Mouse (Mus musculus) hindbrain, embryonic 16.5 days (tissue): ENCODE measurements around the gene Dag1. TPM values are rescaled to one million over a fixed set of nuclear protein-coding genes. Genes with fewer than 3 reads are reported as not detected.
A peak's percentile ranks its signal among the peaks of the same experiment; 100 is the strongest.

Experiments
- ATAC-seq: fragments of 200-750 bp; cut with Nextera tagmentation; 2 replicates; pipeline ENCODE4 v1.8.0; 2017; ENCODE audit warnings: moderate TSS enrichment, moderate library complexity
- H3K27ac ChIP-seq: fragments of 300-500 bp; sonication (generic); 2 replicates; pipeline ENCODE4 v1.5.1; 2014; ENCODE audit warnings: low read depth, mild to moderate bottlenecking, control low read depth, low read length, moderate library complexity
- H3K27me3 ChIP-seq: fragments of 300-500 bp; sonication (generic); replicated peaks from 2 replicates; pipeline ENCODE4 v1.6.1; 2014; ENCODE audit warnings: low read length; ENCODE audit not compliant: control insufficient read depth, insufficient read depth
- H3K36me3 ChIP-seq: fragments of 300-500 bp; sonication (generic); 2 replicates; pipeline ENCODE4 v1.6.1; 2014; ENCODE audit warnings: mild to moderate bottlenecking, low read length, moderate library complexity, mixed read lengths; ENCODE audit not compliant: control insufficient read depth, insufficient read depth
- H3K4me1 ChIP-seq: fragments of 300-500 bp; sonication (generic); 2 replicates; pipeline ENCODE4 v1.6.1; 2014; ENCODE audit warnings: low read depth, low read length; ENCODE audit not compliant: control insufficient read depth, insufficient read depth
- H3K4me2 ChIP-seq: fragments of 300-500 bp; sonication (generic); 2 replicates; pipeline ENCODE4 v1.6.1; 2014; ENCODE audit warnings: mild to moderate bottlenecking, low read length, control low read depth, moderate library complexity
- H3K4me3 ChIP-seq: fragments of 300-500 bp; sonication (generic); 2 replicates; pipeline ENCODE4 v1.5.1; 2014; ENCODE audit warnings: mild to moderate bottlenecking, low read length, control low read depth, moderate library complexity
- H3K9ac ChIP-seq: fragments of 300-500 bp; sonication (generic); 2 replicates; pipeline ENCODE4 v1.6.1; 2014; ENCODE audit warnings: low read depth, mild to moderate bottlenecking, control low read depth, low read length, moderate library complexity
- H3K9me3 ChIP-seq: fragments of 300-500 bp; sonication (generic); 2 replicates; pipeline ENCODE4 v1.6.1; 2014; ENCODE audit warnings: mild to moderate bottlenecking, low read length, moderate library complexity; ENCODE audit not compliant: control insufficient read depth
- WGBS: fragments of 180-500 bp; shearing (Covaris S2); extraction: QIAGEN DNeasy Blood & Tissue Kit; methylation state at CpG from one replicate; pipeline ENCODE4 v1.1.7; 2014; 5-methylcytosine and 5-hydroxymethylcytosine counted together
- polyA plus RNA-seq: library from polyadenylated mRNA; unstranded; fragments of >200 nt; fragmentation: Nextera tagmentation; extraction: Ambion mirVana; gene quantifications from 2 replicates; pipeline ENCODE4 v1.2.1, GENCODE M21; 2015

The Dag1 gene
- polyA plus RNA-seq, 1 experiment from 2014 or later: 75.4 TPM

GRCm38 (mm10) chr9:108263131-108263681 is 552 bp downstream of the Dag1 start:
- H3K9ac ChIP-seq: peak overlapping the region; percentile 94
- peaks cover 20% of the 10 kb centered on the region for H3K4me1 ChIP-seq
- under 1% methylated on average over 52 of the region's 62 CpGs for WGBS
- no peaks in the 10 kb centered on the region for H3K27me3 ChIP-seq
- no peaks in the 10 kb centered on the region for H3K36me3 ChIP-seq
- peak overlapping the region; percentile 98 for H3K4me3 ChIP-seq
- peak overlapping the region; percentile 84 for H3K4me2 ChIP-seq
- H3K27ac ChIP-seq: peak overlapping the region; percentile 95
- peak; percentile 62 for ATAC-seq
- H3K9me3 ChIP-seq: no peaks in the 10 kb centered on the region

GRCm38 (mm10) chr9:108262494-108263049 is 1.2 kb downstream of the Dag1 start:
- peak overlapping the region; percentile 94 for H3K9ac ChIP-seq
- H3K27ac ChIP-seq: peak overlapping the region; percentile 95; the same call in 1 of the 2 replicates
- H3K36me3 ChIP-seq: no peaks in the 10 kb centered on the region
- WGBS: 39% methylated on average over 11 of the region's 11 CpGs
- H3K4me1 ChIP-seq: peaks cover 20% of the 10 kb centered on the region
- H3K4me3 ChIP-seq: peak overlapping the region; percentile 98
- no peaks in the 10 kb centered on the region for H3K9me3 ChIP-seq
- no peak for ATAC-seq
- peak overlapping the region; percentile 84 for H3K4me2 ChIP-seq
- H3K27me3 ChIP-seq: no peaks in the 10 kb centered on the region

GRCm38 (mm10) chr9:108261865-108262264 is 1.9 kb downstream of the Dag1 start:
- peak overlapping the region; percentile 27 for H3K9ac ChIP-seq
- no peak for ATAC-seq
- peak overlapping the region; percentile 98 for H3K4me3 ChIP-seq
- peak overlapping the region; percentile 84 for H3K4me2 ChIP-seq
- H3K27ac ChIP-seq: no peak overlapping the region
- H3K36me3 ChIP-seq: no peaks in the 10 kb centered on the region
- H3K27me3 ChIP-seq: no peaks in the 10 kb centered on the region
- H3K9me3 ChIP-seq: no peaks in the 10 kb centered on the region
- H3K4me1 ChIP-seq: peaks cover 20% of the 10 kb centered on the region
- 79% methylated on average over 7 of the region's 7 CpGs for WGBS

GRCm38 (mm10) chr9:108260526-108260925 is 3.2 kb downstream of the Dag1 start:
- no peaks in the 10 kb centered on the region for H3K36me3 ChIP-seq

DNA sequence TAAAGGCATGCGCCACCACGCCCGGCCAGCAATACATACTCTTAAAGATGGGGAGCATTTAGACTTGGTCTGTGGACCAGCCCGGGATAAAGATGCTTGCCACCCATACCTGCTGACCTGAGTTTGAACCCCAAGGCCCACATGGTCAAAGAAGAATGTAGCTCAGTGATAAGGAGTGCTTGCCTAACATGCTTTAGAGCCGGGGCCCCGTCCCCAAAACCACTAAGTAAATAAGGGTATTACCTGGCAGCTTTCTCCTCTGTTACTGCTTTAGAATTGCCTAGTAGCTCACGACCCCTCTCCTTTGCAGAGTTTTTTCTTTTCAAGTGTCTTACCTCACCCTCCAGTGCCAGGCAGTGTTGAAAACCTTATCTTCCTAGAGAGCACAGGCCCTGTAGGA is 11.0 kb downstream of the Dag1 start:
- Histone ChIP-seq H3K27me3 (no peaks in the 10 kb centered on the region), H3K4me3 (no peak overlapping the region), H3K9ac (no peak overlapping the region), H3K4me1 (no peaks in the 10 kb centered on the region), H3K4me2 (no peak overlapping the region), H3K27ac (no peak overlapping the region), H3K36me3 (peaks cover 12% of the 10 kb centered on the region), H3K9me3 (no peaks in the 10 kb centered on the region)
- 96% methylated on average over 7 of the region's 7 CpGs for WGBS
- ATAC-seq: no peak

More at GRCm38 (mm10) chr9:108260526-108260925, 3.2 kb downstream of the Dag1 start:
- Histone ChIP-seq H3K9ac (no peak overlapping the region), H3K27me3 (no peaks in the 10 kb centered on the region), H3K4me1 (peaks cover 20% of the 10 kb centered on the region), H3K4me2 (no peak overlapping the region), H3K9me3 (no peaks in the 10 kb centered on the region), H3K4me3 (no peak overlapping the region), H3K27ac (no peak overlapping the region)
- WGBS: 90% methylated on average over 4 of the region's 4 CpGs
- no peak for ATAC-seq

- WGBS: 96% methylated on average over 6 of the region's 6 CpGs
- Histone ChIP-seq H3K27ac (no peak overlapping the region), H3K27me3 (no peaks in the 10 kb centered on the region), H3K36me3 (peaks cover 12% of the 10 kb centered on the region), H3K9ac (no peak overlapping the region), H3K4me2 (no peak overlapping the region), H3K4me3 (no peak overlapping the region), H3K9me3 (no peaks in the 10 kb centered on the region), H3K4me1 (no peaks in the 10 kb centered on the region)
- no peak for ATAC-seq
Observed at GRCm38 (mm10) chr9:108251877-108252276, 11.9 kb downstream of the Dag1 start.

- peaks cover 12% of the 10 kb centered on the region for H3K36me3 ChIP-seq
- no peak overlapping the region for H3K9ac ChIP-seq
- H3K27me3 ChIP-seq: no peaks in the 10 kb centered on the region
- no peaks in the 10 kb centered on the region for H3K4me1 ChIP-seq
- ATAC-seq: no peak
- H3K4me2 ChIP-seq: no peak overlapping the region
- WGBS: 55% methylated on average over 5 of the region's 5 CpGs
- H3K27ac ChIP-seq: no peak overlapping the region
- H3K4me3 ChIP-seq: no peak overlapping the region
- no peaks in the 10 kb centered on the region for H3K9me3 ChIP-seq
Observed at GRCm38 (mm10) chr9:108248957-108249356, 14.8 kb downstream of the Dag1 start.

DNA sequence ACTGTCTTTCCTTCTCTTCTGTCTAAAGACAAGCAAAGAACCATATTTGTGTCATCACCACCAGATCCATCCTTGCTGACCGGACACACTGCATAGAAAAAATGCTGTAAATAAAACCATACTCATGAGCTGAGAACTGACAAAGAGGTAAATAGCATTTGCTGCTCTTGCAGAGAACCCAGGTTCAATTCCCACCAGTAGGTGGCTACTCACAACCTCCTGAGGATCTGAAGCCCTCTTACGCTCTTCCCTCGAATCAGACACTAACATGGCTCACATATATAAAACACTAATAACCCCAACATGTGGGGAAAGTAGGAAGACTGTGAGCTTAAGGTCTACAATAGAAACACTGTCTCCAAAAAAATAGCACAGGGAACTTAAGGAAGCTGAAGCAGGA is 18.8 kb downstream of the Dag1 start:
- Histone ChIP-seq H3K27me3 (no peaks in the 10 kb centered on the region), H3K27ac (no peak overlapping the region), H3K9ac (no peak overlapping the region), H3K4me2 (no peak overlapping the region), H3K36me3 (0 out of 2 replicates have a peak, but pooled peaks cover 3% of the 10 kb centered on the region), H3K4me3 (no peak overlapping the region), H3K4me1 (no peaks in the 10 kb centered on the region), H3K9me3 (no peaks in the 10 kb centered on the region)
- ATAC-seq: no peak
- WGBS: 83% methylated on average over 3 of the region's 3 CpGs

DNA sequence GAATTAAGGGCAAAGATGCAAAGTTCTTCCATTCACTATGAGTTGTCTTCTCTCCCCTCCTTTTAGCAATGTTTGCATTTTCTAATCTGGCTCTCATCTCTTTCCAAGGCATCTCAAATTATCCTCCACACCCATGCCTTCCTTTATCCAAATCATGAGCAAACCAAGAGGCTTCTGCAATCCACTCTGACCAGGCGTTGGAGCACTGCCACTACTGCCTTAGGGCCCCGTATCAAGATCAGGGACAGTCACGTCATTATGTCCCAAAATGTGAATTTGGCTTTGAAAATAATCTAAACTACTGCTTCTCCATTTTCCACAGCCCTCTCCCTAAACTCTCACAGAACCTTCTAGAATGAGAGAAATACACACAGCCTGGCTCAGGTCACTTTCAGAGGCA is 19.2 kb downstream of the Dag1 start:
- ATAC-seq: no peak
- H3K4me1 ChIP-seq: no peaks in the 10 kb centered on the region
- H3K27ac ChIP-seq: no peak overlapping the region
- H3K36me3 ChIP-seq: 0 out of 2 replicates have a peak, but pooled peaks cover 3% of the 10 kb centered on the region
- 94% methylated on average over 3 of the region's 3 CpGs for WGBS
- H3K9ac ChIP-seq: no peak overlapping the region
- no peaks in the 10 kb centered on the region for H3K27me3 ChIP-seq
- H3K4me3 ChIP-seq: no peak overlapping the region
- H3K9me3 ChIP-seq: no peaks in the 10 kb centered on the region
- no peak overlapping the region for H3K4me2 ChIP-seq
